Mouse (Mus musculus): ENCODE measurements around the gene Nol6.

DNA sequence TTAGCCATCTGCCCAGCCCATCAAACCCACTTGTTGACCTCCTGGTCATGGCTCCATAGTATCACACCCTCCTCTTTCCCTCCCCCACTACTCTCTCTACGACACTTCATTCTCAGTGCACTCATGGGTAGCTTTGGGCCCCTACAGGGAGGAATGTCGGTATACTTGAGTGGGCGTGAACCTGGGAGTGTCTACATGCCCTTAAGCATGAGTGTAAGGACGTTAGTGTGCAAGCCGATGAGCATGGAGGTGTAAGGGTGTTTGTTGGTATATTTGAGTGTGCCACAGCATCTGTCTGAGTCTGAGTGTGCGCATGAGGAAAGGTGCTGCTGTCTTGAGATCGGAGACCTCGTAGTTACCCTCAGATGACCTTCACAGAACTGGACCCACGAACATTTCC lies 37.3 kb downstream of the Nol6 start:
- no peak for TF ChIP-seq POLR2A (IDR thresholded peaks at IDR 0.05; ENCODE audit: insufficient read length, low read depth)
- no peak for TF ChIP-seq CEBPB (IDR thresholded peaks at IDR 0.05; ENCODE audit: insufficient read depth, poor library complexity, severe bottlenecking)
- no peak for TF ChIP-seq E2F4 (IDR thresholded peaks at IDR 0.05; ENCODE audit: insufficient read depth)
- TF ChIP-seq MYOD1 (IDR thresholded peaks at IDR 0.05; ENCODE audit: control insufficient read depth in 1 of 3, insufficient read length in 2 of 3, low read depth in 2 of 3) = no peak
